Mouse (Mus musculus): ENCODE measurements around the gene Cacng1. TPM values are rescaled to one million over a fixed set of nuclear protein-coding genes. Genes with fewer than 3 reads are reported as not detected.
A peak's percentile ranks its signal among the peaks of the same experiment; 100 is the strongest.

Gene Cacng1
- total RNA-seq, 4 experiments from 2014 or later: 0.31 TPM; not detected in 3

DNA sequence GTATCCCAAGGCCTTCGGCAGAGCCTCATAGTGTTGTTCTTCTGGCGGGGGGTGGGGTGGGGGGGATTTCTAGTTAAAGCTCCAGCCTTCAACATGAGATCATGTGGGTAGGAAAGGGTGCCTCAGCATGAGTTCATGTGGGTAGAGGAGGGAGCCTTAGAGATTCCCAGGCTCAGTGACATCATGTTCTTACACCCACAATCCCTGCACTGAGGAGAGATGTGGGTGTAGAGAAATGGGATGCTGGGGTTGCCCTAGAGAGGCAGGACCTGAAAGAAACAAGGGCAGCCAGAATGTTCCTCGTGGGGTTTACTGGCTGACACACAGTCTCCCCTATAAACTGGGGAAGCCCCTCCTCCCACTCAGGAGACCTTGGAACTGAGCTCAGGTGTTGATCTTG is 5.9 kb downstream of the Cacng1 start:
- no peak for DNase-seq (ENCODE audit: low spot score)

DNA sequence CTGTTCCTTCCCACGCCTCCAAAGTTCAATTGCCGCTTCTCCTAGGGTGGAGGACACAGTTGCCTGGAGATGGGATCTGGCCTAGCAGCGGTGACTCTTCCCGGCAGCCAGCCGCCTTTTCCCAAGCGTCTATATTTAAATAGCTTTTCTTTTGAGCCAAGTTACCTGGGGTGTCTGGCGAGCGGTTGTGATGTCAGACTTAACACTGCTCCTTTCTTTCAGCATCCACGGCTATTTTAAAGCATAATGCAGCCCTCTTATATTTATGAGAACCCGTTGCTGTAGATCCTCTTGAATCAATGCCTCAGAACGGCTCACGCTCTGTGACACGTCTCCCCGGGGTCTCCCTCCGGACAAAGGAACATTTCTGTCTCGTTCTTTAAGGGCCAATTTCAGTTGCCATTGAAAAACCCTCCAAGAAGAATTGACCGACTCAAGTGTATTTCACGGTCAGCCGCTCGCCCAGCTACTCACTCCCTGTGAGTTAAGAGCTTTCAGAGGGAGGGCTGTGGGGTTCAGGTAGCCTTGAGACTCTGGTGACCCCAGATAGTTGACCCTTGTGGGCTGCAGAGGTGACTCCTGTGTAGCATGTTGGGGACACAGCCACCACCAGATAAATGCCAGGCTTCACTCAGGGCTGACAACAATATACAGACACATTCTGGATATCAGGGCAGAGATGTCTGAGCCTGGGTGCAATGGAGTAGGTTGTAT is 8.3 kb downstream of the Cacng1 start:
- no peak for DNase-seq (ENCODE audit: low spot score)

DNA sequence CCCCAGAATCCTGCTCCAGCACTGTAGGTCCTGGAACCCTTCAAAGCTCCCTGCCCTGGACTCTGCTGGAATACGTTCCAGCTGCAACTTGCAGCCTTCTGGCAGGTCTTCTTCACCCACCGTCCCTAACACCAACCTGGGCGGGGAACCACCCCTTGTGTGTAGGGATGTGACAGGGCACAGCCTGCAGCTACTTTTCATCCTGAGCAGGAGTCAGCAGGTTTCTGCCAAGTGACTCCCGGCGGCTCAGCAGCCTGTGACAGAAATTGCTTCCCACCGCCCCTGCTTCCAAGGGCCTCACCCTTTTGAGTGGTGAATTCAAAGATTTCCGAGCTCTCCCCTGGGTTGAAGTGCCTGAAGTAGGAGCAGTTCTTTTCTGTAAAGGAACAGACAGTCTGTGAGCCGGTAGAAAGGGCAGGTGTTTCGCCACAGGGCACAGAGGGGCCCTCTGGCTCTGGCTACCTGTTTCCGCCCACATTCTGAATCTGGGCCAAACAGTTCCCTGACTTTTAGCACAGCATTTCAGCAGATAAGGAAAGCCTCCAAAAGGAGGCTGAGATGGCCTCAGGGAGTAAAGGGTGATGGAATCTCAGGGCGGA is 10.7 kb downstream of the Cacng1 start:
- no peak for DNase-seq (ENCODE audit: low spot score)

DNA sequence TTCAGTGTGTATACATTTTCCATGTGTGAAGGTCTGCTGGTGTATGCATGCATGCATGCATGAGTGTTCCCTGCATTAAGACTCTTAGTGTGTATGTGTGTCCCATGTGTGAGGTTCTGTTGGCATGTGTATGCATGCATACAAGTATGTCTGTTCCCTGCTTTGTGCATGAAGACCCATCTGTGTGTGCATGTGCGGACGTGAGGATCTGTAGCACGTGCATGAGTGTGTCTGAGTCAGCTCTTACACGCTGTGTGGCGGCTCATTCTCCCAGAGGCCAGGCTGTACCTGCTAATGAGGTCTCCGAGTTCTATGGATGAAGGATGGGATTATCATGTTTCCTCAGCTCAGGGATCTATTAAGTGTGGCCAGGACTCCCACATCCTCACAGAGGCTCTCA is 11.3 kb downstream of the Cacng1 start:
- no peak for DNase-seq (ENCODE audit: low spot score)

DNA sequence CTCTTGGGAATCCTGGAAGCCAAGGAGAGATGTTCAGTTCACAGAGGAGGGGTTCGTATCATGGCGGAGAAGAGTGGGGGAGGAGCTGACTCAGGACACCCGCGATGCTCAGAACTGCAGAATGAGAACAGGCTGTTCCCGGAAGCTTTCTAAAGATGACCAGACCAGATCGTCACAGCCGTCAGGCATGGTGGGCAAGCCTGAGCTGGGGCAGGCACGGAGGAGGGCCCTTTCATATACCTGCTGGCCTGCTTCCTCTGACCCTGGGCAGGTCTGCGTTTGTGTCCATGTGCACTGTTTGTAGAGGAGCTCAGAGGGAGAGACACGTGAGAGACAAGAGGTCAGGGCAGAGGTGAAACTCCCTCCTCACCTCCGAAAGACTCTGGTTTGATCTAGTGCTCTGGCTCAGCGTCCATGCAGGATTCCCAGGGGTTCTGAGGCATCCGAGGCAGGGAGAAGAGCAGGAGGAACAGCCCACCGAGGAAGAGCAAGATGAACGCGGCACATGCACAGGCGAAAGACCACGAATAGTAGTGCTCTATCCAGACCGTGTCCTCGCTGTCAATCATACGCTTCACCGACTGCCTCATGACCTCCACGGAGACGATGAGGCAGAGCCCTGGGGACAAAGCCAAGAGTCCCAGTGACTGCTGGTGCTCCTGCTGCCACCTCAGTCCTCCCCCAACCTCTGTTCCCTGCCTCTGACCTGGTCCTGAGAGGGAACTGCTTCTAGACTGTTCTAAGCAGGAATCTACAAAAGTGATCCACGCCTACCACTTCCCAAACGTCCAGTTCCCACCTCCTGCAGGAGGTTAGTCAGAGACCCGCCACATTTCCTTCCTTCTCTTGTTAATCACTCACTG is 12.8 kb downstream of the Cacng1 start:
- peak; percentile 26 for DNase-seq (ENCODE audit: low spot score)

DNA sequence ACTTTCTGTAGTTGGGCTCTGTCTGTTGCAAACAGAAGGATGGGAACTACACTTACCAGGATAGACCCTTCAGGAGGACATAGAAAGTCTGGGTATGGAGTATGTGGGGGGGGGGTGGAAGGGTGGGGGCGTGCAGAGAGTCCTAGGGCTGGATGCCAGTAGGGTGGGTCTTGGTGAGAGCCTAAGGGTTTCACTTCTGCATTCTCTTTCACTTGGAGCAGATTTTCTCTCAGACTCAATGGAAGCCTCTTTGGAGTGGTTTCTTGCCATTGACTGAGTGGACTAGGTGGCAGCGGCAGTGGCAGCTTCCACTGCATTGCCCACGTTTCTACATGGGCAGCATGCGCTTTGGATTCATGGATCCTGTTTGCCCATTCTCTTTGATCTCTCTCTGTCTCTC is 16.4 kb downstream of the Cacng1 start:
- no peak for DNase-seq (ENCODE audit: low spot score)

DNA sequence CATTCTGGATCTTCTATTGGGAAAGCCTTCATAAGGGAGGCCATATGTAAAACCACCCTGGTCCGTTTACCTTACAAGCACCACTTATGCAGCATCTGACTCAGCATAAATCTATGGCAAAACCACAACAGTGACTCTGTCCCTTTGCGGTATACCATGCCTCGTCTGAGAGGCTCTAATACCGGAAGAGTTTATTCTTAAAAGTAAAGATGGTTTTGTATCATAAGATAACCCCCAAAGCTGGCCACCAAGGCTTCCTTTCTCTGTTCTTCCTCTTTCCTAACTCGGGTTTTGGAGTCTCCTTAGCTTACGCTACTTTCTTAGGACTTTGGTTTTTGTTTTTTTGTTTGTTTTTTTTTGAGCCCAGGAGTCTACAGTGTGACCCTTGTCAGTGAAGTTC is 23.0 kb downstream of the Cacng1 start:
- DNase-seq (ENCODE audit: low spot score): no peak

DNA sequence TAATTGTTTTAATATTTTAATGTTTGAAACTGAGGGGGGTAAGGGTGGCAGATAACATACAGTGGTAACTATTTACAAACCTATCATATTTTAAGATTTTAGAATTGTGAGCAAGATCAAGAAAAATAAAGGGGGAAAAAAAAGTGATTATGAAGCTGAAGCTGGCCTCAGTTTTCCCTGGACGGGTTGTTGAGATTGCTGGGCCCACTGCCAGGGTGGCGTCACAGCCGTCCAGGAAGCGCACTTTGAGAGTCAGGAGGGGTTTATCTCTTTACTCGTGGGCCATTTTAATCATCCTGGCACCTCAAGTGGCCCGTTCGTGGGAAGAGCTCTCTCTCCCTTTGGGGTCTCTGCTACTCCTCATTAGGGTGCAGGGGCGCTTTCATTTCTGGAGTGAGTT is 24.8 kb downstream of the Cacng1 start:
- no peak for DNase-seq (ENCODE audit: low spot score)

DNA sequence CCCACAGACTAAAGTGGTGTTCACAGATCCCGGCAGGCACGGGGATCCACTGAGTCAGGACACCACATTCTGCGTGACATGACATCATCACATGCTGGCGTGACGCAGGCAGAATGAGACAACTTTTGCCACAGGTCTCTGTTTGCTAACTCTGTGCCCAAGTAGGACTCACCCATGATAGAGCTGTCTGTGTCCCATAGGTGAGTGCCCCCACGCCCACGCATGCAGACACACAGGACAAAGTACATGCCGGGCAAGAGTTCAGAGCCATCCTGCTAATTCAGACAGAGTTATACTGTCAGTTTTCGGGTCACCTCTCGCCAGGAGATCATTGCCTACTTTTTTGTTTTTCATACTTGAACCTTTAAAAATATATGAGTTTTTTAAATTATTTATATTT is 27.8 kb downstream of the Cacng1 start:
- no peak for DNase-seq (ENCODE audit: low spot score)

DNA sequence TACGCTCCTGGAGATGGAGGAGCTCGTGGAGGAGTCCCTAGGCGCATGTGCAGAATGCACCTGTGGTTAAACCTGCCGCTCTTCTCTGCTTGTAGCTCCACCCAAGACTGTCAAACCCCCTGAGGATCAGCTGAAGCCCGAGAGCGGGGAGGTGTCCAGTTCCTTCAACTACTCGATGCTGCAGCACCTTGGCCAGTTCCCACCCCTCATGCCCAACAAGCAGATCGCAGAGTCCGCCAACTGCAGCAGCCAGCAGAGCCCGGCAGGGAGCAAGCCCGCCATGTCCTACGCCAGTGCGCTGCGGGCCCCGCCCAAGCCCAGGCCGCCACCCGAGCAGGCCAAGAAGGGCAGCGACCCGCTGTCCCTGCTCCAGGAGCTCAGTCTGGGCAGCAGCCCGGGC is 30.0 kb downstream of the Cacng1 start:
- DNase-seq (ENCODE audit: low spot score): no peak

DNA sequence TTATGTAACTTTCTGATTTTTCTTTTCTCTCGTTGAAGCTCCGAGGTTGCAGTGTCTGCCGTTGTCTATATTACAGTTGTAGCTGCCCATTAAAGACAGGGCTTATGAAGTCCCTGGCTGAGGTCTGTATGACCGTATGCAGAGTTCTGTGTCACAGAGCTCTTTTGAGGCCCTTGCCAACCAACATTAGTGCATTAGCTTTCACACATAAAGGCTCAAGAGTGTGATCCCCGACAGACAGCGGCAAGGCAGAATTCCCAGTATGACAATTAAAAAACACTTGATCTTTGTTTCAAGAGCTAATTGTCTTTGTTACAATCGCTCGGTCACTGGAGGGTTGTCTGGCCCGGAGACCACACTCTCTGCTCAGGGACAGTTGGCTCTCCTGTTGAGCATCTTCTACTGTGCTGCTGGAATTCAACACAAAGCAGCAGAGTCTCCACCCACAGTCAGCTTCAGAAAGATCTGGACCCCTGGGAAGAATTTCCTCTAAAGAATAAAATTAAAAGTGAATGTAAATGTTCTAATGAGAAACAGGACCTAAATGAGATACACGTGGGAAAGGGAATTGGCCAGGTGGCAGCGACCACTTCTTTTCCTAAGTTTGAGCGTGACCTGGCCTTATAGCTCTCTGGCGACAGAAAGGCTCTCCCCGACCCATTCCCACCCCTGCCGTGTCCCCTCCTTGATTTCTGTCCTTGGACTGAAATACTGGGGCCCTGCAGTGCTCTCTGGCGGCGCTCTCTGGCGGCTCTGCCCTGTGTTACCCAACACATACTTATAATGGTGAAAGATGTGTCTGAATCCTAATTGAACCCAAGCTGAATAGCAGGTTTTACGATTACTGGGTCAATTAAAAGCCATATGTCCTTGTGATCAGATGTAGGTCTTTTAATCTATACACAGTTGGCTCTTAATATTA is 32.5 kb downstream of the Cacng1 start:
- no peak for DNase-seq (ENCODE audit: low spot score)

DNA sequence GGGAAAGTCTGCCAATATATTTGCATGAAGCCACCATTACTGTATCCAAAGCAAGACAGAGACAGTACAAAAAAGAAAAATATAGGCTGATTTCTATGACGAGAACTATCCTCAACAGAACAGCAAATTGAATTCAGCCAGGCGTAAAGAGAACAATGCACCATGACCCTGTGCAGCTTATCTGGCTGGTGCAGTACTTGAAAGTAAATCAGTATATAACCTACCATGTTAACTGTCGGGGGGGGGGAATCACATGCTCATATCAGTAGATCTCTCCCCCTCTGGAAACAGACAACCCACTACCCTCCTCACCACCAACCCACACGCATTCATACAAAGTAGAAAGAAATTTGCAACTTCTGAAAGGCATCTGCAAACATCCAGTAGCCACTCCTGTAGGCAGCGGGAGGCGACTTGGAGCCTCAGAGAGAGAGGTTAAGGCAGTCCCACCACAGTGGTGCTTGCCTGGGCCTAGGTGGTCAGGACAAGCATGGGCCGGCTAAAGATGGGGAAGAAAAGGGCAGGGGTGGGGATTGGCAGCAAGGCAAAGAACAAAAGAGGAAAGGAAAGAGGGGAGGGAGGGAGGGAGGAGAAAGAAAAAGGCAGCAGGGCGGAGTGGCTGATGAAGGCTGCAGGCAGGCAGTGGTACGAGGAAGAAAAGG is 33.5 kb downstream of the Cacng1 start:
- no peak for DNase-seq (ENCODE audit: low spot score)

DNA sequence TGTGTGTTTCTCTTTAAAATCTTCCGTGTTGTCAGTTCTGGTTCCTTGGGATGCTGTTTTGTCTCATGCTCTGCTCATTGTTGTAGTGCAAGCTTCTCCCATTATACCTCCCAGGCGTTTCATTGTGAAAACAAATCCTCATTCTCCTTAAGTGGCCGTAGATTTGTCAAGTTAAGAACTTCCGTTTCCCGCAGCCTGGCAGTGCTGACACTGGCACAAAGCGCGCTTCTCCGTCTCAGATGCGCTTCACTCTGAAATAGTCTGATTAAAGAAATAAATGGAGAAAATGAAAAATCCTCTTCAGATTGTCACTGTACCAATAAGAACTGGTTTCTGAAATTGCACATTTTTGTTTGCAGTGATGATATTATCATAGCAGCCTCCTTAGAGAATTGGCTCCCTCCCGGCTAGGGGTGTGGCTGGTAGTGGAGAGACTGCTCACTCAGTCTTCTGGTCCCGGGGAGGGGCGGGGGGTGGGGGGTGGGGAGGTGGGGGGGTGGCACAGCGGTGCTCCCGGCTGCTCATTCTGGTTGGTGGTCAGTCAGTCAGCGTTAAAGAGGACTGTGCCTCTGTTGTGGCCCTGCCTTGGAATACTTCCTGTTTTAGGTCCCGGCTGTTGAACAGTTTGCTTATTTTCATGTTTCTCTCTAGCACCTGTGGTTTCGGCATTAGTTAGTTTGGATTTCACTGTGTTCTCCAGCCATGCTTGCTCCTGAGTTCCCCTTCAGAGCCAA is 39.9 kb downstream of the Cacng1 start:
- peak; percentile 7 for DNase-seq (ENCODE audit: low spot score)

DNA sequence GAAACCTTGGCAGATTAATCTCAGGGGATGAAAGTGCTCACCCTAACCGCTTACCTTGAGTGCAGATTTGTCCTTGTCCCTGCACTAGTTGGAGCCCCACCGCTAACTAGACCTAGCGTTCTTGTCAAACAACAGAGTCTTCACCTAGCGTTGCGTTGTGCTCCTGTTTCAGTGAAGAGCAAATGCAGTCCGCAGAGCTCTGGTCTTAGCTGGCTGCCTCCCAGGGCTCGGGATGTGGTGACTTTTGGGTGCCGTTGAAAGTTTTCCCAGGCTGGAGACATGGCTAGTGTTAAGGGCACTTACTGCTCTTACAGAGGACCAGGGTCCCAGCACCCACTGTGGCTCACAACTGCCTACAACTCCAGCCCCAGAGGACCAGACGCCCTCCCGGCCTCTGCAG is 41.1 kb downstream of the Cacng1 start:
- no peak for DNase-seq (ENCODE audit: low spot score)

DNA sequence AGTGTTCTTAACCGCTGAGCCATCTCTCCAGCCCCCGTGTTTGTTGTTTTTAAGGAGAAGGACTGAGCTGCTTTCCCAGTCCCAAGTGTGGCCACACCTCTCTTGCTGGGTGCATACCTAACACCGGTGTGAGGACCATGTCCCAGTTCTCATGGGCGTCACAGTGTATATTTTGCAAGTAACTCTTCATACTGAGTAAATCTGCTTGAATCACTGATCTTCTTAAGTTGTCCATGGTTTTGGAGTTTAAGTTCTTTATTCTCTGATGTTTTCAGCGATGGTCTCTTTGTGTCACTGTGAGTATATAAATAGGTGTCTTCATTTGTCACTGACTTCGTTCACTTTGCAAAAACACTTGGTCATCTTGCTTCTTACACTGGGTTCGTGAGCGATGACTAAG is 41.7 kb downstream of the Cacng1 start:
- no peak for DNase-seq (ENCODE audit: low spot score)

DNA sequence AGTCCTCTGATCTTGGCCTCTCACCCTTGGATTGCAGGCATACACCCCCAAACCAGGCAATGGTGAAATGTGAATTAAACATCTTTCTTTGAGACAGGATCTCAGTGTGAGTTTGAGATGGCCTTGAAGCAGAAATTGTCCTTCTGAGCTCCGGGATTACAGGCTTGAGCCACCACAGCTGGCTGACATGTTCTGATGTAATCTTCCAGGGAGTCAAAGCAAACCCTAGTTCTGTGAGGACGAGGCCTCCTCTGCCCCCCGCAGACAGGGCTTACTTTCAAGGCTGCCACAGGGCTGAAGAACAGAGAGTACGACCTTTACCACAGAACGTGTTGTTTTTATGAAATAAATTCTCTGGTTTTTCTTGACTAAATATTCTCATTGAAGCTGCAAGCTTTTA is 42.3 kb downstream of the Cacng1 start:
- DNase-seq (ENCODE audit: low spot score): no peak

DNA sequence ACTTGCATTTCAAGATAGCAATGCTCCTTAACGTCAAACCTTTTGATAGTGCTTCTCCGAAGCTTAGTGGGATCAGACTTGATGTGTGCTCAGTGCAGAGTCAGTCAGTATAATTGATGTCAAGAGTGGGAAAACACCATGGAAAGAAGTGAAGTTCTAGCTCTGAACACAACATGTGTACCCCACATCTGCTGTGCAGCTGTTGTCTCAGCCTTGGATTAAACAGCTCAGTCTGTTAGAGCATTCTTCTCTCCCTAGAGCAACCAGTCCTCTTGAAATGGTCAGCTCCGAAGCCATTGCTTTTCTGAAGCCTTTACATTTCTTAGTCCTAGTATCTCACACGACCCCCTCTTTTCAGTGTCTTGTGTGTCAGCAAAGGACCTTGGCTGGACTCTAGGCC is 47.3 kb downstream of the Cacng1 start:
- no peak for DNase-seq (ENCODE audit: low spot score)

DNA sequence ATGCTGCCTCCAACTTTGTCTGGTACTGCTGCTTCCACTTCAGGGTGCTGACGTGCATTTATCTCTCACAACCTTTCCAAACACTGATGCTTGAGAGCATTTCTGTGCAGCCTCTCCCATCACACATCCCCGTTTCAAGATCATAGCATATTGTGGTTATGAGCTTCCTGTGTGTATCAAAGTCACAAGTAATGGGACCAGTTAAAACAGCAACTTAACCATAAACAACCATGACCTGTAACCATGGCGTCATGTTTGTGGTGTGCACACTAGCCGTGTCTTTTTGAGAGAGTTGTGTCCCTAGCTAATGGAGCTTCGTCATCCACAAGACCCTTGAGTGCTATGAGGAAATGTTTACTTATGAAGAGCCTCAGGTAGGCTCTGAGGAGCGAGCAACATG is 48.1 kb downstream of the Cacng1 start:
- DNase-seq (ENCODE audit: low spot score): no peak

DNA sequence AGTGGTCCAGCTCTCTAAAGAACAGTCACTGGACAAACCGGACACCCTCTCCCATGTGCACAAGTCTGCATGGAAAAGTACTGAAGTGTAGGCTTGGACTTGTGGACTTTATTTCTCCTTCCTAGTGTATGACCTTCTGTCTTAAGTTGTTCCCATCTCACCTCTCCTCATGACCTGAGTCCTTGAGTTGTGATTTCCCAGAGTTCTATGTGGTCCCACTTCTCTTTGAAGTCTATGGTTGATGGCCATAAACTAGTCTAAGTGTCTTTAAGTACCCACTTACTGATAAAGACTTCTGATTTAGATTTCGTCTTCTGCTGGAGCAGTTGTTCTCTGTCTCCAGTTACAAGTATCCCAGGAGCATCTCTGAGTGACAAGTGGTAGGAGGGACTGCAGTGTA is 48.8 kb downstream of the Cacng1 start:
- DNase-seq (ENCODE audit: low spot score): no peak

DNA sequence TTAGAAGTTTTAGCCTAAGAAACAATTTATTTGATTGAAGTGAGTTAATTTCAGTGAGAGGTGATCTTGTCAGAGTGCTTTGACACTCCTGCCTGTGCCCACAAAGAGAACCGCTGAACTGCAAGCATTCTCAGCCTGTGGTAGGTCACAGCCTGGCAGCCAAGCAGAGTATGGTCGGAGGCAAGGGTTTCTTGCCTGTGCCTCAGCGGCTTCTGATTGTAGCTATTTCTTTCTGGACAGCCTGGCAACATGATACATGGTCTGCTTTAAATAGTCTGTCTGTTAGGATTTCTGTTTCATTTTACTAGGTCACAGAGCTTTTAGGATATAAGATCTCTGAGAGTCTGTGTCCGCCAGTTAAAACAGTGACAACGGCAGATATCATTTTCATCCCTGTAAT is 53.7 kb downstream of the Cacng1 start:
- no peak for DNase-seq (ENCODE audit: low spot score)

DNA sequence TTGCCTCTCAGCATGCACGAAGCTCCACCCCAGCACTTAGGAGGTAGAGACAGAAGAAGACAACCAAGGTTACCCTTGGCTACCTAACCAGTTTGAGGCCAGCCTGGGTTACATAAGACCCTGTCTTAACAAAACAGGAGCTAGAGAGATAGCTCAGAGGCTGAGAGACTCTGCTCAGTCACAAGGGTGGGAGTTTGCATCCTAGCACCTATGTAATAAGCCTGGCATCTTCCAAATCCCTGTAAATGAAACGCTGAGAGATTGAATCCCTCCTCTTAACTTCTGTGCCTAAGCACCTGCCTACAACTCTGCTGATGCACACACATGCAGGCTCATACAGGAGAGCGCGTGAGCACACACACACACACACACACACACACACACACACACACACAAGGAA is 55.9 kb downstream of the Cacng1 start:
- DNase-seq (ENCODE audit: low spot score): no peak

All from heart, adult 8-10 months (tissue).